Mouse (Mus musculus) bone marrow, adult 2 months (tissue): ENCODE results near the gene Ice1. TPM values are rescaled to one million over a fixed set of nuclear protein-coding genes. Genes with fewer than 3 reads are reported as not detected.

Experiments used
- H3K27ac ChIP-seq: fragments of 200-500 bp; 2 replicates; pipeline ENCODE4 v1.5.1; 2012; ENCODE audit warnings: low read depth, mild to moderate bottlenecking, control low read depth, inconsistent platforms, low read length; ENCODE audit not compliant: control insufficient read depth, poor library complexity, insufficient read depth
- H3K4me1 ChIP-seq: fragments of 200-500 bp; 2 replicates; pipeline ENCODE4 v1.6.1; 2011; ENCODE audit warnings: low read length; ENCODE audit not compliant: control insufficient read depth, insufficient read depth
- H3K4me3 ChIP-seq: fragments of 200-500 bp; replicated peaks from 2 replicates; pipeline ENCODE3; 2011; ENCODE audit warnings: mild to moderate bottlenecking, low read depth, low read length, control low read depth; ENCODE audit not compliant: control insufficient read depth
- CTCF ChIP-seq: fragments of 200-500 bp; IDR thresholded peaks from 2 replicates; pipeline ENCODE4 v1.5.1; 2011; ENCODE audit warnings: low read length, control low read depth; ENCODE audit not compliant: control insufficient read depth, insufficient read depth
- POLR2A ChIP-seq: fragments of 200-500 bp; IDR thresholded peaks from 2 replicates; pipeline ENCODE4 v1.6.1; 2011; ENCODE audit warnings: low read depth, mild to moderate bottlenecking, control low read depth, low read length, borderline replicate concordance; ENCODE audit not compliant: control insufficient read depth
- WGBS: fragments of 180-500 bp; shearing (Covaris S2); methylation state at CpG from one replicate; pipeline ENCODE4 v1.1.7; 2018; 5-methylcytosine and 5-hydroxymethylcytosine counted together
- polyA plus RNA-seq: library from polyadenylated mRNA; stranded (reverse); fragments of >200 nt; gene quantifications from 2 replicates; pipeline ENCODE4 v1.2.4, GENCODE M21; 2011; ENCODE audit warnings: low replicate concordance; ENCODE audit not compliant: missing spikeins, insufficient read depth, insufficient read length

Gene Ice1
- polyA plus RNA-seq = 7.9 and 10.2 TPM in 2 replicates

DNA sequence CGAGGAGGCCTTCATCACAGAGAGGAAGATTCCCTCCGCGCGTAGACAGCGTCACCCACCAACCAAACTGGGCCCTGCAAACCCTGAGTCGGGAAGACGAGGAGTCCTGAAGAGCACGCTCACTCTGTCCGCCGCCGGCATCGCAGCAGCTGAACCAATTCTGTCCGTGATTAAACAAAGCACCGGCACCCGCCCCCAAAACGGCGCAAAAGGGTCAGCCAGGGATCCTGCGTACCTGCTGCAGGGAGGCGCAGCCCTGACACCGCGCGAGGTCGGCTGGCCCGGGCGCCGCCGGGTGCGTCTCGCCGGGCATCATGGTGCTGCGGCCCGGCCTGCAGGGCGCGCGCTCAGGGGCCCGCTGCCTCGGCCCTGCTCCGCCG is at the start of gene Ice1:
TSS of gene Ice1 (minus strand) at position 353 of the 380 bp plus-strand sequence.
- TF ChIP-seq CTCF = no peak
- TF ChIP-seq POLR2A = no peak
- under 1% methylated on average over 39 of the region's 39 CpGs for WGBS
- H3K4me3 ChIP-seq = peak within 1 kb of the TSS; percentile 68
- peak within 1 kb of the TSS; percentile 85 for H3K27ac ChIP-seq
- no peaks in the 10 kb centered on the region; the same call in 1 of the 2 replicates for H3K4me1 ChIP-seq

- no peak for TF ChIP-seq CTCF
- no peak for TF ChIP-seq POLR2A
Observed at GRCm38 (mm10) chr13:70685825-70686224, 48.4 kb upstream of the Ice1 start.

DNA sequence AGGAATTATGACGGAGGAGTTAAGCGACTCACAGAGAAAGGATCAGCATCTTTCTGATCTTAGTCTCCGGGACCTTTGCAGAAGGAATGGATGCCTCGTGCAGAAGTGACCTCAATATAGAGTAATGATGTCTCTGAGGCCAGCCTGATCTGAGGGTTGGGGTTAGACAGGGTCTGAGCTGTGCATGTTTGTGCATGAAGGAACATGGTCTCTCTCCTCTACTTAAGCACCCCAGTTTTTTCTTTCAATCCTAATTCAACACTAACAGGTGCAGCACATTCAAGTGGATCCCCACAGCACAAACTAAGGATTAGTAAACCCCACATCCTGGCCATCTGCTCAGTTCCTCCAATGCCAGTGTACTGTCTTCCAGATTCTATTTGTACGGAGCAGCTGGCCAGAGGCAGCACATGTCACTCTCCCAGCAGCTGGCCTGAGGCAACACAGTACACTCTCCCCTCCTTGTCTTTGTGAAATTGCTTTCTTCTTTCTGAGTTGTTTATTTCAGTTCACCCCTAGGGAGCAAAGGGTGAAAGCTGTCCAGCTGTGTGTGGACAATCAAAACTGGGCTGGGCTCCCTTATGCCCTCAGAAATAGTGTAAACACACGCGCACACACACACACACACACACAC is 47.7 kb upstream of the Ice1 start:
- Histone ChIP-seq H3K4me1 (no peaks in the 10 kb centered on the region), H3K4me3 (no peak overlapping the region), H3K27ac (no peak overlapping the region)
- TF ChIP-seq POLR2A (no peak), CTCF (no peak)
- WGBS = 76% methylated on average over 7 of the region's 7 CpGs

More at GRCm38 (mm10) chr13:70685825-70686224, 48.4 kb upstream of the Ice1 start:
- 88% methylated on average over 5 of the region's 5 CpGs for WGBS
- no peaks in the 10 kb centered on the region for H3K4me1 ChIP-seq
- no peak overlapping the region for H3K27ac ChIP-seq
- no peak overlapping the region for H3K4me3 ChIP-seq

DNA sequence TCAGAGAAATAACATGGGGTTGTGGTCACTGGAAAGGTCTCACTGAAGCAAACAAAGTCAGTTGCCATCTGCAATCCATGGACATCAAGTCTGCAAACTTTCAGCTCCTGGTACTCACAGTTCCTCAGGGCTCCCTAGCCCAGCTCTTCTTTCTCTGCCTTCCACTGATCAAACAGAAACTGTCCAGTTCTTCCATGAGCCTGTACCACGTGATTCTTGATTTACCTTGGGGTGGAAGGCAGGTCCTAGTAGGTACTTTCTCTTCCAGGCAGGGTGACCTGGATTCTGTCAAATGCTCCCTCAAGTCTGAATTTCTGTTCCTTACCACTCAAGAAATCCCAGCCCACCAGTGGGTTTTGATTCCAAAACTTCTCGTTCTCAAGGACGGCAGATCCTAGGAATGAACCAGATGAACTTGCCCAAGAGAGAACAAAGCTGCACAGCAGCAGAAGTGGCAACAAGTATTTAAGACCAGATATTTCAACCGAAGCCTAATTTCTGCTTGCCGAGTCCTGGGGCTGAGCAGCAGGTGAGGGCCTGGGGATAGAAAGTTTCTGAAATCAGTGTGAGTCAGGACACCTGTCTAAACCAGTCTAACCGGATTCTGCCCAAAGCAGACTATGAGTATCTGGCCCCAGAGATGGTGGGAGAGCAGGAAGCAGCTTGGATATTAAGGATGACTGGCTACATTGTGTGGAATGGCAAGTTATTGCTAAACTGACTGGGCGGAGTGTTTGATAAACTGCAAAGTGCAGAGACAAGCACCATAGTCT is 44.2 kb upstream of the Ice1 start:
- no peaks in the 10 kb centered on the region for H3K4me1 ChIP-seq
- TF ChIP-seq CTCF = no peak
- no peak for TF ChIP-seq POLR2A
- no peak overlapping the region for H3K4me3 ChIP-seq
- H3K27ac ChIP-seq = no peak overlapping the region
- WGBS = 80% methylated on average over 7 of the region's 7 CpGs

GRCm38 (mm10) chr13:70680316-70680715 is 42.9 kb upstream of the Ice1 start:
- TF ChIP-seq CTCF = no peak
- TF ChIP-seq POLR2A = no peak
- H3K4me1 ChIP-seq = no peaks in the 10 kb centered on the region
- WGBS = 72% methylated on average over 3 of the region's 3 CpGs
- H3K27ac ChIP-seq = no peak overlapping the region
- H3K4me3 ChIP-seq = no peak overlapping the region

DNA sequence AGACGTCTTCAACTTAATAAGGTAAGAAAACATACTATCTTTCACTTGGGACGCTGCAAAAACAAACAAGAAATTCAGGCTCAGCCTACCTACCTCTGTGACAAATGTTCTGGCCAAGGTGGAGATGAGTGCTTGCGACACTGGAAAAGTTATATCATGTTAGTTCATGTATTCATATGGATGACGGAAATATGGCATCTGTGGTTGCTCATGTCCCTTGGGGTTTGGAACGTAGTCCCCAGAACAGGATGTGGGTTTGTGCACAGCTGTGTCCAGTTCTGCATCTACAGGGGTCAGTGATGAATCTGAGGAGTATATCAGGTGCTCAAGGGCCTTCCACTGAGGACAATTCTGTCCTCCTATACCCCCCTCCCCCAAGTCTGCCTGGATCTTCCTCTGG is 40.3 kb upstream of the Ice1 start:
- whole genome bisulfite sequencing = 70% methylated on average over 5 of the region's 5 CpGs
- TF ChIP-seq POLR2A (no peak), CTCF (no peak)
- no peak overlapping the region for H3K27ac ChIP-seq
- no peaks in the 10 kb centered on the region for H3K4me1 ChIP-seq
- H3K4me3 ChIP-seq = no peak overlapping the region

- TF ChIP-seq CTCF (no peak), POLR2A (no peak)
- 59% methylated on average over 20 of the region's 20 CpGs for WGBS
Observed at GRCm38 (mm10) chr13:70676243-70677183, 39.1 kb upstream of the Ice1 start.

More at GRCm38 (mm10) chr13:70676243-70677183, 39.1 kb upstream of the Ice1 start:
- no peak overlapping the region for H3K27ac ChIP-seq
- no peaks in the 10 kb centered on the region for H3K4me1 ChIP-seq
- no peak overlapping the region for H3K4me3 ChIP-seq
